ENCODE assay signal across 10 mouse cellular contexts in the genomic region with DNA sequence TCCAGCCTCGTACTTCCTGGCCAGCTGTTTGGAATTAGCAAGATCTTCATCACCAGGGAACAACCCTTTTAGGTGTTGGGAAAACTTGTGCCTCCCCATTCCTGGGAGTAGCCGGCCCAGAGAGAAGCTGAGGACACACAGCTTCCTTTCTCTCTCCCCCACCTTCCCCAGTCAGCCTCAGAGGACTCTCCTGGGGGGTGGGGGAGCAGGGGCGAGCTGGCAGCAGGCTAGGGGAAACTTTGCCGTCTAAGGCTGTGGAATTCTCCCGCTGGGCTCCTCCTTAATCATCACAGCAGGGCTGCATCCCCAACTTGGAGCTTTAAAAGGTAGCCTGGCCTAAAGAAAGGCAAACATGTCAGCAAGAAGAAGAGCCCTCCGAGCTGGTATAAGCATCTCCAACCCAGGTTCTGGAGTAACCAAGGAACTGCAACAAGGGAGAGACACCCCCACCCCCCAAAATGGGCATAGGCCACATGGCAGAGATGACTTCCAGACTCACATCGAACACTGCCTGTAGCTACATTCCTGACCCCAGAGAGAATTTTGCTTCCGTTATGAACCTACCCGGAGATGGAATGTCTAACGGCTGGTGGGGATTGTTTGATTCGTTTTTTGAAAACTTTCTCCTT. TPM values are rescaled to one million over a fixed set of nuclear protein-coding genes. Genes with fewer than 3 reads are reported as not detected.
A peak's percentile ranks its signal among the peaks of the same experiment; 100 is the strongest.
DNase-seq lines count a peak whose midpoint lies in the region; ATAC-seq and TF ChIP-seq lines count a peak whose summit lies in the region.
"Had no signal": no experiment of that assay in that cellular context is flagged by ENCODE, and none has a peak within 500 bp of the region (broad histone marks: within the 10 kb centered on the region; RNA-seq: fewer than 3 reads in every experiment).

No protein-coding gene starts in this region.

- no peak for DNase-seq in forebrain, embryonic 11.5 days (ENCODE audit: low spot score)
- DNase-seq in forebrain, embryonic 14.5 days (ENCODE audit: low spot score), result no peak
- no peak for DNase-seq in lung, postnatal 0 days (ENCODE audit: low spot score)
- no peak for DNase-seq in lung, postnatal 14 days
- no peak for DNase-seq in frontal cortex, adult 2 months (ENCODE audit: extremely low spot score in 1 of 2, low spot score in 1 of 2)
- DNase-seq in thymus, postnatal 36 days, result no peak
- DNase-seq: kidney, postnatal 14 days had no signal

- WGBS in forebrain, embryonic 11.5 days, result 23% methylated on average over 11 of the region's 11 CpGs
- WGBS in forebrain, embryonic 14.5 days, result 23% methylated on average over 11 of the region's 11 CpGs
- WGBS in lung, postnatal 0 days, result 21% methylated on average over 11 of the region's 11 CpGs
- 18% methylated on average over 11 of the region's 11 CpGs for WGBS in hindbrain, embryonic 13.5 days
- WGBS in stomach, embryonic 14.5 days, result 10% methylated on average over 11 of the region's 11 CpGs

- H3K27ac ChIP-seq in forebrain, embryonic 11.5 days (ENCODE audit: low read depth, low read length), result 0 out of 2 replicates have a peak overlapping the region, but pooled peaks have one; percentile 14
- H3K27ac ChIP-seq in forebrain, embryonic 14.5 days (ENCODE audit: low read depth, low read length), result no peak overlapping the region
- H3K27ac ChIP-seq in lung, postnatal 0 days (ENCODE audit: low read length), result peak overlapping the region; percentile 11; the same call in 1 of the 2 replicates
- H3K27ac ChIP-seq in hindbrain, embryonic 13.5 days, result peak overlapping the region; percentile 36; the same call in 1 of the 2 replicates
- peak overlapping the region; percentile 44; the same call in 1 of the 2 replicates for H3K27ac ChIP-seq in stomach, embryonic 14.5 days (ENCODE audit: low read length)
- H3K27ac ChIP-seq: macrophage had no signal

- no peak for ATAC-seq in forebrain, embryonic 11.5 days (replicated peaks; ENCODE audit: low FRiP score)
- no peak for ATAC-seq in forebrain, embryonic 14.5 days
- ATAC-seq in lung, postnatal 0 days, result no peak
- no peak for ATAC-seq in hindbrain, embryonic 13.5 days (ENCODE audit: low FRiP score)
- ATAC-seq in stomach, embryonic 14.5 days (ENCODE audit: insufficient number of reproducible peaks, insufficient read depth, low FRiP score, low read depth), result no peak

- H3K36me3 ChIP-seq in forebrain, embryonic 11.5 days (ENCODE audit: control insufficient read depth, insufficient read depth, low read length), result no peaks in the 10 kb centered on the region
- H3K36me3 ChIP-seq in forebrain, embryonic 14.5 days (ENCODE audit: control insufficient read depth, insufficient read depth, low read length), result no peaks in the 10 kb centered on the region
- no peaks in the 10 kb centered on the region for H3K36me3 ChIP-seq in lung, postnatal 0 days (ENCODE audit: insufficient read depth, low read length)
- H3K36me3 ChIP-seq in hindbrain, embryonic 13.5 days, result no peaks in the 10 kb centered on the region
- no peaks in the 10 kb centered on the region for H3K36me3 ChIP-seq in stomach, embryonic 14.5 days (ENCODE audit: control insufficient read depth, insufficient read depth, low read length)

- no peak for TF ChIP-seq EP300 in lung, postnatal 0 days (IDR thresholded peaks at IDR 0.05)

- H3K9ac ChIP-seq in forebrain, embryonic 11.5 days (ENCODE audit: low read length), result no peak overlapping the region
- no peak overlapping the region for H3K9ac ChIP-seq in forebrain, embryonic 14.5 days (ENCODE audit: low read length)
- H3K9ac ChIP-seq in lung, postnatal 0 days (replicated peaks; ENCODE audit: low read depth), result no peak overlapping the region
- no peak overlapping the region for H3K9ac ChIP-seq in hindbrain, embryonic 13.5 days
- no peak overlapping the region for H3K9ac ChIP-seq in stomach, embryonic 14.5 days (replicated peaks; ENCODE audit: low read depth, low read length)

- H3K4me2 ChIP-seq in forebrain, embryonic 11.5 days (ENCODE audit: low read depth, low read length, severe bottlenecking), result no peak overlapping the region
- no peak overlapping the region for H3K4me2 ChIP-seq in forebrain, embryonic 14.5 days (ENCODE audit: low read length)
- no peak overlapping the region for H3K4me2 ChIP-seq in lung, postnatal 0 days (replicated peaks; ENCODE audit: low read depth, low read length)
- no peak overlapping the region for H3K4me2 ChIP-seq in hindbrain, embryonic 13.5 days
- no peak overlapping the region for H3K4me2 ChIP-seq in stomach, embryonic 14.5 days (replicated peaks; ENCODE audit: low read depth, low read length)

- H3K9me3 ChIP-seq in forebrain, embryonic 11.5 days (ENCODE audit: control insufficient read depth, low read length), result no peaks in the 10 kb centered on the region
- H3K9me3 ChIP-seq in forebrain, embryonic 14.5 days (replicated peaks; ENCODE audit: control insufficient read depth, low read length), result no peaks in the 10 kb centered on the region
- no peaks in the 10 kb centered on the region for H3K9me3 ChIP-seq in lung, postnatal 0 days (ENCODE audit: low read length)
- no peaks in the 10 kb centered on the region for H3K9me3 ChIP-seq in hindbrain, embryonic 13.5 days
- H3K9me3 ChIP-seq in stomach, embryonic 14.5 days (ENCODE audit: control insufficient read depth, low read depth, low read length), result no peaks in the 10 kb centered on the region

- peaks cover 4% of the 10 kb centered on the region; the same call in 1 of the 2 replicates for H3K4me1 ChIP-seq in forebrain, embryonic 11.5 days (replicated peaks; ENCODE audit: control insufficient read depth, insufficient read depth, low read length)
- H3K4me1 ChIP-seq in forebrain, embryonic 14.5 days (ENCODE audit: control insufficient read depth, insufficient read depth, low read length), result peaks cover 4% of the 10 kb centered on the region; the same call in 1 of the 2 replicates
- peaks cover 6% of the 10 kb centered on the region; the same call in 1 of the 2 replicates for H3K4me1 ChIP-seq in lung, postnatal 0 days (ENCODE audit: insufficient read depth, low read depth, low read length)
- H3K4me1 ChIP-seq in hindbrain, embryonic 13.5 days (replicated peaks), result peaks cover 41% of the 10 kb centered on the region
- peaks cover 17% of the 10 kb centered on the region for H3K4me1 ChIP-seq in stomach, embryonic 14.5 days (ENCODE audit: control insufficient read depth, insufficient read depth, low read length)

- H3K4me3 ChIP-seq in forebrain, embryonic 11.5 days (ENCODE audit: low read depth, low read length), result no peak overlapping the region
- no peak overlapping the region for H3K4me3 ChIP-seq in forebrain, embryonic 14.5 days (ENCODE audit: low read depth, low read length)
- H3K4me3 ChIP-seq in lung, postnatal 0 days (ENCODE audit: low read depth, low read length), result no peak overlapping the region
- H3K4me3 ChIP-seq in hindbrain, embryonic 13.5 days, result no peak overlapping the region
- H3K4me3 ChIP-seq in stomach, embryonic 14.5 days (ENCODE audit: low read depth, low read length), result no peak overlapping the region

- H3K27me3 ChIP-seq in forebrain, embryonic 11.5 days (ENCODE audit: control insufficient read depth, insufficient read depth, low read length), result no peaks in the 10 kb centered on the region
- no peaks in the 10 kb centered on the region for H3K27me3 ChIP-seq in forebrain, embryonic 14.5 days (replicated peaks; ENCODE audit: control insufficient read depth, insufficient read depth, low read length)
- H3K27me3 ChIP-seq in lung, postnatal 0 days (replicated peaks; ENCODE audit: insufficient read depth, low read length), result no peaks in the 10 kb centered on the region
- no peaks in the 10 kb centered on the region for H3K27me3 ChIP-seq in hindbrain, embryonic 13.5 days
- H3K27me3 ChIP-seq in stomach, embryonic 14.5 days (ENCODE audit: control insufficient read depth, insufficient read depth, low read length), result no peaks in the 10 kb centered on the region

- TF ChIP-seq CTCF in lung, postnatal 0 days (IDR thresholded peaks at IDR 0.05), result no peak

RNA-seq across cellular contexts. Expression of a gene that starts 33.8 kb away (rescaled TPM):
- 7.4 and 8.2 TPM in 2 replicates for polyA plus RNA-seq in forebrain, embryonic 11.5 days (2014; fragmentation: Nextera tagmentation; extraction: Ambion mirVana)
- polyA plus RNA-seq in forebrain, embryonic 14.5 days (2014; fragmentation: Nextera tagmentation; extraction: Ambion mirVana), result 10.2 and 14.1 TPM in 2 replicates
- 7.8 and 8.5 TPM in 2 replicates for polyA plus RNA-seq in lung, postnatal 0 days (2015; fragmentation: Nextera tagmentation; extraction: Ambion mirVana)
- polyA plus RNA-seq in hindbrain, embryonic 13.5 days (2015; fragmentation: Nextera tagmentation; extraction: Ambion mirVana), result 12.1 and 13.1 TPM in 2 replicates
- polyA plus RNA-seq in stomach, embryonic 14.5 days (2014; fragmentation: Nextera tagmentation; extraction: Ambion mirVana), result 38.3 and 38.8 TPM in 2 replicates
- 51.7 and 66.9 TPM in 2 replicates for polyA plus RNA-seq in frontal cortex, adult 2 months (2012; rRNA removed)
